Mouse (Mus musculus) hindbrain, embryonic 11.5 days (tissue): ENCODE measurements around the gene Lsm12. TPM values are rescaled to one million over a fixed set of nuclear protein-coding genes. Genes with fewer than 3 reads are reported as not detected.

Experiments
- ATAC-seq: fragments of 200-750 bp; cut with Nextera tagmentation; 2 replicates; pipeline ENCODE4 v1.8.0; 2017; ENCODE audit warnings: mild to moderate bottlenecking, moderate TSS enrichment, moderate library complexity; ENCODE audit not compliant: low FRiP score
- DNase-seq: peaks from one replicate; pipeline ENCODE4 v3.0.0-alpha.2; 2015; ENCODE audit warnings: low spot score
- H3K27ac ChIP-seq: fragments of 300-500 bp; sonication (generic); 2 replicates; pipeline ENCODE4 v1.5.1; 2014; ENCODE audit warnings: mild to moderate bottlenecking, low read depth, low read length
- H3K27me3 ChIP-seq: fragments of 300-500 bp; sonication (generic); 2 replicates; pipeline ENCODE4 v1.6.1; 2014; ENCODE audit warnings: mild to moderate bottlenecking, low read length, moderate library complexity, mixed read lengths; ENCODE audit not compliant: control insufficient read depth, insufficient read depth
- H3K36me3 ChIP-seq: fragments of 300-500 bp; sonication (generic); 2 replicates; pipeline ENCODE4 v1.6.1; 2014; ENCODE audit warnings: mild to moderate bottlenecking, low read length, moderate library complexity, mixed read lengths; ENCODE audit not compliant: control insufficient read depth, insufficient read depth
- H3K4me1 ChIP-seq: fragments of 300-500 bp; sonication (generic); replicated peaks from 2 replicates; pipeline ENCODE4 v1.6.1; 2014; ENCODE audit warnings: low read length, mixed read lengths; ENCODE audit not compliant: control insufficient read depth, insufficient read depth
- H3K4me2 ChIP-seq: fragments of 300-500 bp; sonication (generic); replicated peaks from 2 replicates; pipeline ENCODE4 v1.6.1; 2014; ENCODE audit warnings: mild to moderate bottlenecking, low read depth, low read length
- H3K4me3 ChIP-seq: fragments of 300-500 bp; sonication (generic); 2 replicates; pipeline ENCODE4 v1.5.1; 2014; ENCODE audit warnings: low read depth, low read length
- H3K9ac ChIP-seq: fragments of 300-500 bp; sonication (generic); 2 replicates; pipeline ENCODE4 v1.6.1; 2014; ENCODE audit warnings: low read depth, low read length
- H3K9me3 ChIP-seq: fragments of 300-500 bp; sonication (generic); 2 replicates; pipeline ENCODE4 v1.6.1; 2016; ENCODE audit warnings: low read length; ENCODE audit not compliant: control insufficient read depth
- WGBS: fragments of 180-500 bp; shearing (Covaris S2); extraction: QIAGEN DNeasy Blood & Tissue Kit; methylation state at CpG from one replicate; pipeline ENCODE4 v1.1.7; 2014; 5-methylcytosine and 5-hydroxymethylcytosine counted together
- polyA plus RNA-seq: library from polyadenylated mRNA; unstranded; fragments of >200 nt; fragmentation: Nextera tagmentation; extraction: Ambion mirVana; gene quantifications from 2 replicates; pipeline ENCODE4 v1.2.1, GENCODE M21; 2014

The Lsm12 gene
- polyA plus RNA-seq, 1 experiment from 2014 or later: 76.0 TPM

DNA sequence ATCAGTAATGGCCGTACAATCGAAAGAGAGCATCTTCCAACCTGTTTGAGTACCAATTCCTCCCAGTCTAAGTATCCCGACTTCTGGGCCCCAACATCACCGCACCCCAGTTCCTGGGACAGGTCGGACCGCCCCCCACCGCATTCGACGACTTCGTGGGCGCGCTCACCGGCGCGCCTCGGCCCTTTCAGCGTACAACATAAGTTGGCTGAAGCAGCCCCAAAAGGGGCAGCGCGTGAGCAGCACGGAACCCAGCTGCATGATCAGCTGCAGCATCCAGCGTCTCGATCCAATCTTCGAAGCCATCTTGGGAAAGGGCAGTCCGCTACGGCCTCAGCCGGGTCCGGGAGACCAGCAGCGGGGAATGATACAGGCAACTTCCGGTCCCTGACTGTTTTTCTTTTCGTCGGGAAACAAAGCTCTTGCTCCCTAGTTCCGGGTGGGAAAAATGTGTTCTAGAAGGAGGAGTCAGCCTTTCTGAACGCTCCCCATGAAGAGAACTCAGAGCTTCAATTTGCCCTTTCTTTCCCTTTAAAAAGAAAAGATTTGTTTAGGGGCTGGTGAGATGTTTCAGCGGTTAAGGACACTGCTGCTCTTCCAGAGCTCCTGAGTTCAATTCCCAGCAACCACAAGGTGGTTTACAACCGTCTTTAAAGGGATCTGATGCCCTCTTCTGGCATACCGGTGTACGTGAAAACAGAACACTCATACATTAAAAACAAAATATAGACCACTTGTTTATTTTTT is 28.9 kb downstream of the Lsm12 start, which contains the start of gene Tmem101:
Gene Tmem101 (minus strand): TSS at position 366 of the 747 bp plus-strand sequence.
- DNase-seq (peak; percentile 92), ATAC-seq (peak; percentile 84)
- H3K4me2 ChIP-seq: peak within 1 kb of the TSS; percentile 70
- H3K9ac ChIP-seq: peak within 1 kb of the TSS; percentile 70
- no peaks in the 10 kb centered on the region for H3K27me3 ChIP-seq
- peak within 1 kb of the TSS; percentile 71 for H3K4me3 ChIP-seq
- no peaks in the 10 kb centered on the region for H3K36me3 ChIP-seq
- WGBS: under 1% methylated on average over 37 of the region's 37 CpGs
- H3K27ac ChIP-seq: 0 out of 2 replicates have a peak within 1 kb of the TSS, but pooled peaks have one; percentile 40
- no peaks in the 10 kb centered on the region for H3K9me3 ChIP-seq
- H3K4me1 ChIP-seq: no peaks in the 10 kb centered on the region

GRCm38 (mm10) chr11:102147213-102147989 is 37.7 kb downstream of the Lsm12 start:
- Histone ChIP-seq H3K4me2 (no peak overlapping the region), H3K4me3 (no peak overlapping the region), H3K27ac (no peak overlapping the region)

GRCm38 (mm10) chr11:102146531-102146930 is 38.6 kb downstream of the Lsm12 start:
- no peak overlapping the region for H3K27ac ChIP-seq
- ATAC-seq: no peak
- peaks cover 54% of the 10 kb centered on the region for H3K27me3 ChIP-seq
- WGBS: 11% methylated on average over 17 of the region's 17 CpGs
- H3K4me1 ChIP-seq: peaks cover 7% of the 10 kb centered on the region; the same call in 1 of the 2 replicates
- H3K9me3 ChIP-seq: no peaks in the 10 kb centered on the region
- H3K4me3 ChIP-seq: no peak overlapping the region
- DNase-seq: peak; percentile 28
- H3K9ac ChIP-seq: no peak overlapping the region
- no peak overlapping the region for H3K4me2 ChIP-seq
- H3K36me3 ChIP-seq: no peaks in the 10 kb centered on the region

More at GRCm38 (mm10) chr11:102147213-102147989, 37.7 kb downstream of the Lsm12 start:
- peaks cover 54% of the 10 kb centered on the region for H3K27me3 ChIP-seq
- H3K36me3 ChIP-seq: no peaks in the 10 kb centered on the region
- H3K4me1 ChIP-seq: peaks cover 7% of the 10 kb centered on the region; the same call in 1 of the 2 replicates
- no peak overlapping the region for H3K9ac ChIP-seq
- no peak for ATAC-seq
- 13% methylated on average over 34 of the region's 34 CpGs for WGBS
- peak; percentile 34 for DNase-seq
- H3K9me3 ChIP-seq: no peaks in the 10 kb centered on the region

DNA sequence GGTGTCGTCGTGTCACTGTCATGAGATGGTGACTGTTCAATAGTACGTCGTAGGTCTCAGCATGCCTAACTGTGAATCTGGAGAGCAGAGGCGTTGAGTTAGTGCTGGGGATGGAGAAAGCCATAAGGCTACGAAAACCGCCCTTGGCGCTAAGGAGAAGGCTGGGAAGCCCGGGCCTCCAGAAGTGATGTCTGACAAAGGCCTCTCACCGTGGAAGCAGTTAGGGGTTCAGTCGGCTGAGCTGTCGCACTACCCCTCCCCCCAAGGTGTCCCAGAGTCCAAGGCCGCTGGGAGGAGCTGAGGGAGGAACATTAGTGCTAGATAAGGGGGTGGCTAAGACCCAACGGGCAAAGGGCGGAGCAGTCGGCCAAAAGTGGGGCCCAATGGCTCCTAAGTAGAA is 39.1 kb downstream of the Lsm12 start:
- Histone ChIP-seq H3K9ac (no peak overlapping the region), H3K4me2 (peak overlapping the region; percentile 29), H3K9me3 (no peaks in the 10 kb centered on the region), H3K27ac (no peak overlapping the region), H3K4me3 (peak overlapping the region; percentile 20; the same call in 1 of the 2 replicates), H3K27me3 (peaks cover 54% of the 10 kb centered on the region), H3K4me1 (peaks cover 7% of the 10 kb centered on the region; the same call in 1 of the 2 replicates), H3K36me3 (no peaks in the 10 kb centered on the region)
- ATAC-seq: no peak
- 5% methylated on average over 16 of the region's 16 CpGs for WGBS
- peak; percentile 46 for DNase-seq

DNA sequence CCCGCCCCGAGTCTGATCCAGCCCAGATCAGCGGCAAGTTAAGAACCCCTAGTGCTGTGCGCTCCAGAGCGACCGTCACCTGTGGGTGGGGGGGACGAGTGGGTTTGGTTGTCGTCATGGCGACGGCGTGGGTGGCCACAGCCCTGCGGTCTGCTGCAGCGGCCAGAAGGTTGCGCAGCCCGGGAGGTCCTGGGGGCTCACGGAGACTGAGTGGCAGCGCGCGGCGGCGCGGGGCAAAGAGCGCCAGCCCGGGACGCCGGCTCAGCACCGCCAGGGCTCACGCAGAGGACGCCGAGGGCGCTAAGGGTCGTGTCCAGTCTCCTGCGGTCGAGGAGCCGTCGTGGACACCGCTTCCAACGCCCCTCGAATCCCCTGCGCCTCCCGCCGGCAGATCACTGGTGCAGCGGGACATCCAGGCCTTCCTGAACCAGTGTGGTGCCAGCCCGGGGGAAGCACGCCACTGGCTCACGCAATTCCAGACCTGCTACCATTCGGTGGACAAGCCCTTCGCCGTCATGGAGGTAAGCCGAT is 39.6 kb downstream of the Lsm12 start, which contains the start of gene Nags:
Gene Nags (plus strand): TSS at position 43 of the 531 bp plus-strand sequence.
- H3K27me3 ChIP-seq: peaks cover 54% of the 10 kb centered on the region
- no peaks in the 10 kb centered on the region for H3K9me3 ChIP-seq
- H3K4me2 ChIP-seq: peak within 1 kb of the TSS; percentile 29
- H3K4me3 ChIP-seq: peak within 1 kb of the TSS; percentile 20
- DNase-seq (peak; percentile 51), ATAC-seq (no peak)
- no peak within 1 kb of the TSS for H3K9ac ChIP-seq
- peaks cover 7% of the 10 kb centered on the region; the same call in 1 of the 2 replicates for H3K4me1 ChIP-seq
- H3K27ac ChIP-seq: no peak within 1 kb of the TSS
- 2% methylated on average over 48 of the region's 50 CpGs for WGBS
- H3K36me3 ChIP-seq: no peaks in the 10 kb centered on the region

- peak overlapping the region; percentile 29; the same call in 1 of the 2 replicates for H3K4me2 ChIP-seq
- no peak overlapping the region for H3K9ac ChIP-seq
- ATAC-seq (no peak), DNase-seq (no peak)
- no peak overlapping the region for H3K27ac ChIP-seq
- H3K27me3 ChIP-seq: peaks cover 54% of the 10 kb centered on the region
- no peaks in the 10 kb centered on the region for H3K36me3 ChIP-seq
- peak overlapping the region; percentile 20 for H3K4me3 ChIP-seq
- no peaks in the 10 kb centered on the region for H3K9me3 ChIP-seq
- 24% methylated on average over 13 of the region's 13 CpGs for WGBS
- peaks cover 7% of the 10 kb centered on the region; the same call in 1 of the 2 replicates for H3K4me1 ChIP-seq
These were observed 40.1 kb downstream of the Lsm12 start for GRCm38 (mm10) chr11:102144957-102145470.

DNA sequence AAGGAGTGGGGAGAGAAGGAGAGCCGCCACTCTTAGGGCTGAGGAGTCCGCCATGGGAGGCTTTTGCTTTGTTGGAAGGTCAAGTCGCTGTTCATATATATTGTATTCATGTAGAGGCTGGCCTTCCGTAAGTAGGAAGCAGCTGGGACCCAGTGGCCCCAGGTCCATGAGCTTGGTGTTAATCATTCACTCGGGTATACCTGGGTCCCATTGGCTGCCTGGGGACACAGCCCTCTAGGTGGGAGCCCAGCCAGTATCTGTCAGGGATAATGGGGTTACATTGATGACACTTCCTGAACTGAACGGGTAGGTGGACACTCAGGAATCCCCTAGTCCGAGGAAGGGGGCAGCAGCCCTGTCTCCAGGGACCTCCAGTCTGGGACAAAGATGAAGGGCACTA is 42.7 kb downstream of the Lsm12 start:
- H3K4me2 ChIP-seq: no peak overlapping the region
- WGBS: 68% methylated on average over 7 of the region's 7 CpGs
- no peak overlapping the region for H3K4me3 ChIP-seq
- no peak overlapping the region for H3K27ac ChIP-seq
- H3K36me3 ChIP-seq: no peaks in the 10 kb centered on the region
- ATAC-seq: no peak
- DNase-seq: no peak
- H3K9me3 ChIP-seq: no peaks in the 10 kb centered on the region
- H3K27me3 ChIP-seq: peaks cover 41% of the 10 kb centered on the region
- peaks cover 7% of the 10 kb centered on the region; the same call in 1 of the 2 replicates for H3K4me1 ChIP-seq
- no peak overlapping the region for H3K9ac ChIP-seq

DNA sequence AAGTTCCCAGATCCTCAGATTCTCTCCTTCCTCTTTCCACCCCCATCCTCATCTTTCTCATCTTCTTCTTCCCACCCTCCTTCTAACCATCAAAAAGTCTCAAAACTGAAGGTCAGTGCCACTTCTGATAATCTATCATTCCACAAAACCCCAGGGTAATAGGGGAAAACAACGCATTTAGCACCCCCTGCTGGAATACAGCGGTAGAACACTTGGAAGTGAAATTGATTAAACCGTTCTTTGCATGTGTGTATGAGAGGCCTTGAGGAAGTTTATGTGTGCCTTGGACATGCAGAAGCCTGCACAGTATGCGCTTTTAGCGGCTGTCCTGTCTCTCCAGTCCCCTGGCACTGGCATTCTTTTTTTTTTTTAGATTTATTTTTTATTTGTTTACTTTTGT is 44.6 kb downstream of the Lsm12 start:
- H3K9ac ChIP-seq: no peak overlapping the region
- peaks cover 23% of the 10 kb centered on the region for H3K27me3 ChIP-seq
- no peak overlapping the region for H3K27ac ChIP-seq
- DNase-seq (peak; percentile 86), ATAC-seq (no peak)
- no peaks in the 10 kb centered on the region for H3K36me3 ChIP-seq
- H3K4me3 ChIP-seq: no peak overlapping the region
- peaks cover 2% of the 10 kb centered on the region; the same call in 1 of the 2 replicates for H3K4me1 ChIP-seq
- WGBS: 3% methylated on average over 5 of the region's 5 CpGs
- H3K4me2 ChIP-seq: no peak overlapping the region
- no peaks in the 10 kb centered on the region for H3K9me3 ChIP-seq
